Mouse (Mus musculus) MN1 (cell line): Measurements from ENCODE around the gene Mettl7a1.
"Not testable (repeated sequence)": the region's sequence is repeated elsewhere in the genome, so short reads cannot be mapped to it uniquely, and the experiment has no call there.

Experiments
- DNase-seq: peaks from one replicate; pipeline ENCODE4 v3.0.0-alpha.2; 2016; ENCODE audit warnings: low spot score

Gene Mettl7a1

DNA sequence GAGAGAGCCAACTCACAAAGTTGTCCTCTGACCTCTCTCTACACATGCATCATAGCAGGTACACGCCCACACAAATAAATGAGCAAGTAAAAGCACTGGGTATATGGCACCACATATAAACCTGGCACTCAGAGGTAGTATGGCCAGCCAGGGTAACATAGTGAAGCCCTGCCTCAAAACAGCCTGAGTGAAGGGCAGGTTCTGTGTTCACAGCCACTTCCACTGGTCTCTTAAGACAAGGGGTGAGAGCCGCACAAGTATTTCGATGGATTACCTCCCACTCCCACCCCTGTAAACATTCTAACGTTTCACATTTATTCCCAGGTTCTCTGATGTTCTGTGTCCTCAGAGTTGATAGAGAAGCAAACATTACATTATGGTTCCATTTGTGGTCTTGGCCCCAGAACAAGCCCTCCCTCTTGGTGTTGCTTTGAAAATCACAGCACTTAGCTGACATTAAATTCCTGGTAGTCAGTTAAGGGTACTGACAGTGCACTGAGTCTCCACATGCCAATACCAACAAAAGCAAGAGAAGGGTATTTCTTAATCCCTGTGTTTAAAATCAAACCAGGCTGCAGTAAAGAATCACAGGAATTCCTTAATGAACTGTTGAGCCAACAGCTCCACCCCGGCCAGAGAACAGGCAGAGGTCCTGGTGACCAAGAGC is 37.5 kb downstream of the Mettl7a1 start:
- DNase-seq, result not testable (repeated sequence)

DNA sequence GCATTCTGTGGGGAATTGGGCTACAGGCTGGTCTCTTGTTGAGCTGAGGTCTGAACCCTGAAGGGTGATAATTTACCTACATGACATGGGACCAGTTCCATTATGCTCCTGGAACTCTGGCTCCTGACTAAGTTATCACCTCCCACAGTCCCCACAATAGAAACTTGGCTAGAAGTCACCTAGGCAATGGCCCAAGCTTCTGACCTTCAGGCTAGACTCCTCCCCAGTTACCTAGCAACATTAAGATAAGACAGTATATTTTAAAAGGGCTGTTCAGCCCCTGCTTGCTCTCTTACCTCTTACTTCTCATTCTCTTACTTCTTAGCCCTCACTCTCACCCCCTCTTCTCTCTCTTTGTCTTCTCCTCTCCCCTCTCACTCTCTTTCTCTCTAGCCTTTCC is 41.5 kb downstream of the Mettl7a1 start:
- no peak for DNase-seq

DNA sequence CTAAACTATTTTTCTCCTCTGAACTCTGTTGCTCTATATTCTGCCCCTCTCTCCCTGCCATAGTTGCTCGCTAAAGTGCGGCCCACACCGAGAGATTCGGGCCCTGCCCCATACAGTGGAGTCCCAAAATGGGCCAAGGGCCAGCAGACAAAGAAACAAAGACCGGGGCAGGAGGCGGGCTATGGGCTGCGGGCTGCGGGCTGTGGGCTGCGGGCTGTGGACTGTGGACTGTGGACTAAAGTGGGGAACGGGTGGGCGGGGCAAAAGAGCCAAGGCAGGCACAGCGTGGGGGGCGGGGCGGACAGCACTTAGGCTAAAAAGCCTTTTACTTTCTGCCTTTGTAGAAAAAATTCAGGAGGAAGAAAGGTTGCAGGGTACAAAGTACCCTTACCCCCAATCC is 42.8 kb downstream of the Mettl7a1 start:
- DNase-seq, result no peak

DNA sequence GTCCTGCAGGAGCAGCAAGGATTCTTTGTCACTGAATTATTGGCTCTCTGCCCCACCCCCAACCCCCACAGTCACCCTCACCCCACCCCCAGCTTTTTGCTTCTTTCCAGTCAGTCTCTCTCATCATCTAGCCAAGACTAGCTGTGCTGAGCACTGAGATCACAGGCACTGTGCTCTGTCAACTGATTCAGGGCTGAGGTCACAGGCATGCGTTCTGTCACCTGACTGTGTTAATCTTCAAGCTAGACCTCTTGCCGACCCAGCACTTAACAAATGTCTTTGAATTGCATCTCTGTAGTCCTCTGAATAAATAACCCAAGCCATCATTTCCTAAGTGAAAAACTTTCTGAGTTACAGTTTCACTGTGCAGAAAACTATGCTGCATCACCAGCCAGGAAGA is 45.6 kb downstream of the Mettl7a1 start:
- DNase-seq, result no peak

DNA sequence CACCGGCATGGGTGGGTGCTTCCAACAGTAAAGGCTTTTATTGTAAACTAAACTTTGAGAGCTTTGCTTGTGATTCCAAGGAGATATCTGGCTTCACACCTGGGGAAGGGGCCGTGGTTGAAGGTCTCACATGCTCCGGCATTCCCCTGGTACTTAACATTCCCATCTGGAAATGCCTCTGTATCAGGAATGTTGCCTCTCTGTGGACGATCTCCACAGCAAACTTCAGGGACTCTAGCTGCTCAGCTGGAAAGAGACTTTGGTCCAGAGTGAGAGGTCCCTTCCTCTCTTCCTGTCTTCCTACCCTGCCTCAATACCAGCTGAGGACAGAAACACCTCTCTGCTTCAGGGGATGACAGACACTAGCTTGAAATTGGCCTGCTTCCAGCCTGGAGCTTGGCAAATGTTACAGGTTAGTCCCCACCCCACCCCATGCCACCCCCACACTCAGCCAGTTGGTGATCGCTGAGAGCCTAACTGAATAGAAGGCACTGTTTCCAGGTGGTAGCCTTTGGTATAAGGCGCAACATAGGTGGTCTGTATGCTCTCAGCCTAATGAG is 47.6 kb downstream of the Mettl7a1 start:
- DNase-seq, result no peak

DNA sequence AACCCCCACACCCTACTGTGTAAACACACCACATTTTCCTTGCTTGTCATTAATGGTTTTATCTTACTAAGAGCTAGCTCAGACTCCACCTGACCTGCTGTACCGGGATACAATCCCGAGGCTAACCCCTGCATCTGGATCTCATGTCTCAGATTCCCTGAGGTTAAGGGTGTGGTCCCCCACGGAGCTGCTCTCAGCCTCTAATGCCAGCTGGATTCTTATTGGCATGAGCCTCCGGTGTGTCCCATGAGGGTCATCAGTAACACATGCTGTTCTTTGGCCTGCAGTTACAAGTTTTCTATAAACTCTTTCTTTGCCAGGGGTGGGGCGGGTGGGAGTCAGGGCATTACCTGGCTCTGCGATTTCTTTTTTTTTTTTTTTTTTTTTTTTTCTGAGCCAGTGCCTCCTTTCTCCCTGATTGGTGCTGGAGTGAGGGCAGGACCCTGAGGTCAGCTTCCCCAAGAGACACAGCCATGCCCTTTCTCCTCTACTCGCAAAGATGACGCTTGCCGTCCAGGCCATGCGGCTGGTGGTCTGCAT is 48.8 kb downstream of the Mettl7a1 start, which contains the start of the genes Methig1 and Mettl7a2:
TSS of gene Methig1 (plus strand) at position 439 of the 540 bp plus-strand sequence.
TSS of gene Mettl7a2 (plus strand) at position 490 of the 540 bp plus-strand sequence.
- DNase-seq, result no peak

DNA sequence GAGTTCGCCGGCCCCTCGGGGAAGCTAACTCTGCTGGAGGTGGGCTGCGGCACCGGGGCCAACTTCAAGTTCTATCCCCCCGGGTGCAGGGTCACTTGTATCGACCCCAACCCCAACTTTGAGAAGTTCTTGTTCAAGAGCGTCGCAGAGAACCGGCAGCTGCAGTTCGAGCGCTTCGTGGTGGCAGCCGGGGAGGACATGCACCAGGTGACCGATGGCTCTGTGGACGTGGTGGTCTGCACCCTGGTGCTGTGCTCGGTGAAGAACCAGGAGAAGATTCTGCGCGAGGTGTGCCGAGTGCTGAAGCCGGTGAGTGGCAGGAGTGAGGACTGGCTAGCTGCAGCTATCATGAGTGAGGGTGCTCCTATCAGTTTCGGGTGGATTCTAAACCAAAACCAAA is 49.5 kb downstream of the Mettl7a1 start:
- DNase-seq, result not testable (repeated sequence)

DNA sequence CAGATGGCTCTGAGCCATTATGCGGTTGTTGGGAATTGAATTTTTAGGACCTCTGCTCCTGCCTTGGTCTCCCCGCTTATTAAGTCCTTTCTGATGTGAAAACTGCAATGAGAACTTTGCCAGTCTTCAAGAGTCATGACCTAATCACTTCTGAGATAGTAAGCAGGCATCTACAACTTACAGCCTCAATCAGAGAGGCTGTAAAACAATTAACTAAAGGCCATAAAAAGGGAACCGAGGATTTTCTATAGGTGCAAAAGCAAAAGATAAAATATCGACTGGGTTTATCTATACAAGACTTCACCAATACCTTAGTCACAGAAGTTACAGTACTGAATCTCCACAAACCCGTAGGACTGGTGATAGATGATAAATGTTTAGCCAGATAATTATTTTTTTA is 51.9 kb downstream of the Mettl7a1 start:
- no peak for DNase-seq

DNA sequence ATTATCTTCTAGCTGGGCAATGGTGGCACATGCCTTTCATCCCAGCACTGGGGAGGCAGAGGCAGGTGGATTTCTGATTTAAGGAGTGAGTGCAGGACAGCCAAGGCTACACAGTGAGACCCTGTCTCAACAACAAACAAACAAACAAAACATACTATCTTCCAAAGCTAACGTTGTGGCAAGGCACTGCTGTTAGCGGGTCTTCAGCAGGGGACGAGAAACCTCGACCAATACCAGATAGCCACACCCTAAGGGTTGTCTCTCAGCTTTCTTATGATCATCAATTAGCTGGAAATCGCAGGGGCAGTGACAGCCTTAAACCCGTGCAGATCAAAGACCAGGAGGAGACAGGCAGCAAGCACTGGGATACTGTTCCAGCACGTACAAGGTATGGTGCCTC is 60.3 kb downstream of the Mettl7a1 start, which contains the start of gene Higd1c:
TSS of gene Higd1c (plus strand) at position 301 of the 400 bp plus-strand sequence.
- no peak for DNase-seq

DNA sequence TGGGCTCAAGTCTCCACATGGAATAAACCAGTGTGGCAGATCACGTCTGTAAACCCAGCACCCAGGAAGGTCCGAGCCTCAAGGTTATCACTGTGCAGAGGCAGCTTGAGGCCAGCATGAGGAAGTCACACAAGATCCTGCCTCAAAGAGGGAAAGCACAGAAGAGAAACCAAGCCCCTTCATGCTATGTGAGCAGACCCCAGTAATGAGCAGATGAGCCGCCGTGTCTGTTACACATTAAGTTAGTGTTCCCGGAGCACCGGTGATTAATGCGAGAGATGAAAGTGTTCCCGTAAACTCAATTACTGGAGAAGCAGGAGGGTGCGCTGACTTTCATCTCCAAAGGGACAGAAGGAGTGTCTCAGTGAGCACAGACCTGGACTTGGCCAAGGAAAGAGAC is 62.0 kb downstream of the Mettl7a1 start:
- DNase-seq, result not testable (repeated sequence)

DNA sequence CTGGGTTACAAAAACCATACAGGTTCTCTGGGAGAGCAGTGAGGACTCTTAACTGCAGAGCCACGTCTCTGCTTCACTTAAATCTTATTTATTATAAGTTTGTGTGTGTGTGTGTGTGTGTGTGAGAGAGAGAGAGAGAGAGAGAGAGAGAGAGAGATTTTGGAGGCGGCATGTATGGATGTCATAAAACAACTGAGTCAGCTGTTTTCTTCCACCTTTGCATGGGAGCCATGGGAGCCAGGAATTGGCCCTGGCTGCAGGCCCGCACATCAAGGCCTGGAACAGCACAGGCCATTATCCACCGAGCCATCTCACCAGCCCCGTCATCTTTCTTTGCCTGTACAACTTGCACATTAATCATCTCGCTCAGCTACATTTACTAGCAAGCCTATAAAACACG is 63.2 kb downstream of the Mettl7a1 start:
- no peak for DNase-seq

DNA sequence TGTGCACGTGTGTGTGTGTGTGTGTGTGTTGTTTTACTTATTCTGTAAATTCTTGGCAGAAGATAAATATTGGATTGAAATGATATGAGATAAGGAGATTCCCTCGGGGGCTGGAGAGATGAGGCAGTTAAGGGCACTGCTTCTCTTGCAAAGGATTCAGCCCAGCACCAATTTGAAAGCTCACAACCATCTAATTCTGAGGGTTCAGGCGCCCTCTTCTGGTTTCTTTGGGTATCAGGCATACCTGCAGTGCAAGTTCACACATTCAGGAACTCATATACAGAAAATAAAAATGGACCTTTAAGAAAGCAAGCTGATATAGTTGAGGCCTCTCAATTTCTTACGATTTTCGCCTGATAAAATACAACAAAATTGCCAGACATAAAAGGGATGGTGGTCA is 71.1 kb downstream of the Mettl7a1 start:
- no peak for DNase-seq

DNA sequence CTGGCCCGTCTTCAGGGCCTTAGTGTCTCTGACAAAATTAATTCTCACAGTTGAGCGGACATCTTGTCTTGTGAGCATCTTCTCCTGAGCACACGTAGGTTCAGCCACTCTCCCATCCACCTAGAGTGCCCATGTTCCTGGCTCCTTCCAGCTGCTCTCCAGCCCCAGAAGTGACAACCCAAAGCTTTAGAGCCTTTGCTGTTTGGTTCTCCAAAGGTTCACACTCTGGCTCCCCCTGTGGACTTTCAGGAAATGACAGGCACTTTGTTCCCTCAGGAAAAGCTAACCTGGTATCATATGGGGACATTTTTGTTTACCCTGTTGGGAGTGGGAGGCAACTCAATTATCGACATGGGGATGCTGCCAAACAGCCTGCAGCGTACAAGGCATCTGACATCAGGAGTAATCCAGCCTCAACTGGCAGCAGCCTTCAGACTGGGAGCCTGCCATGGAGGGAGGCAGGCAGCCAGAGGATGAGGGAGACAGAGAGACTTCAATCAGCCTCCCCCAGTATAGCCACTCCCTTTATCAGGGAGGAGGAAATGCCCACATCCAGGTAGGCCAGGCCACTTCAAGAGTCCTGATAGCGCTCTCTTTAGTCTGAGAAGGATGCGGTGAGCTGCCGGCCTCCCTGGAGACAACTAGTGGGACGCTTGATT is 74.0 kb downstream of the Mettl7a1 start:
- not testable (repeated sequence) for DNase-seq
